Mouse (Mus musculus) olfactory bulb, adult 2 months (tissue): ENCODE results near the gene Ndufc2. TPM values are rescaled to one million over a fixed set of nuclear protein-coding genes. Genes with fewer than 3 reads are reported as not detected.

Experiments used
- H3K27ac ChIP-seq: fragments of 200-500 bp; 2 replicates; pipeline ENCODE4 v1.5.1; 2012; ENCODE audit warnings: low read depth, low read length; ENCODE audit not compliant: insufficient read depth
- H3K4me1 ChIP-seq: fragments of 200-500 bp; 2 replicates; pipeline ENCODE4 v1.6.1; 2012; ENCODE audit warnings: low read length; ENCODE audit not compliant: control insufficient read depth, insufficient read depth
- H3K4me3 ChIP-seq: fragments of 200-500 bp; 2 replicates; pipeline ENCODE4 v1.5.1; 2012; ENCODE audit warnings: mild to moderate bottlenecking, low read depth, low read length, moderate library complexity; ENCODE audit not compliant: insufficient read depth
- CTCF ChIP-seq: fragments of 200-500 bp; IDR thresholded peaks from 2 replicates; pipeline ENCODE4 v1.5.1; 2012; ENCODE audit warnings: low read depth, mild to moderate bottlenecking, low read length, moderate library complexity; ENCODE audit not compliant: insufficient read depth
- POLR2A ChIP-seq: fragments of 200-500 bp; IDR thresholded peaks from 2 replicates; pipeline ENCODE4 v1.6.1; 2012; ENCODE audit warnings: mild to moderate bottlenecking, low read depth, low read length, moderate library complexity; ENCODE audit not compliant: insufficient read depth
- WGBS: fragments of 180-500 bp; shearing (Covaris S2); methylation state at CpG from one replicate; pipeline ENCODE4 v1.1.7; 2018; 5-methylcytosine and 5-hydroxymethylcytosine counted together
- polyA plus RNA-seq: library from polyadenylated mRNA; stranded (reverse); fragments of >200 nt; gene quantifications from 2 replicates; pipeline ENCODE4 v1.2.4, GENCODE M21; 2012; ENCODE audit warnings: low replicate concordance; ENCODE audit not compliant: missing spikeins, insufficient read depth, insufficient read length

The Ndufc2 gene
- polyA plus RNA-seq: not detected in 2 replicates

GRCm38 (mm10) chr7:97399960-97400715, at the start of gene Ndufc2:
Gene Ndufc2 (plus strand): TSS chr7:97400003.
- H3K4me3 ChIP-seq: peak within 1 kb of the TSS; percentile 92
- H3K4me1 ChIP-seq: peaks cover 5% of the 10 kb centered on the region; the same call in 1 of the 2 replicates
- peak within 1 kb of the TSS; percentile 85 for H3K27ac ChIP-seq
- WGBS: under 1% methylated on average over 54 of the region's 54 CpGs
- 0 out of 2 replicates have a peak, but pooled peaks have one; percentile 15 for TF ChIP-seq CTCF
- peak; percentile 77 for TF ChIP-seq POLR2A

GRCm38 (mm10) chr7:97350891-97351290, 48.9 kb upstream of the Ndufc2 start:
- TF ChIP-seq CTCF (no peak), POLR2A (no peak)
- Histone ChIP-seq H3K27ac (no peak overlapping the region), H3K4me1 (no peaks in the 10 kb centered on the region), H3K4me3 (no peak overlapping the region)
- 81% methylated on average over 5 of the region's 5 CpGs for WGBS

GRCm38 (mm10) chr7:97351792-97352513, 47.9 kb upstream of the Ndufc2 start:
- Histone ChIP-seq H3K4me1 (no peaks in the 10 kb centered on the region), H3K27ac (no peak overlapping the region), H3K4me3 (no peak overlapping the region)
- WGBS: 69% methylated on average over 11 of the region's 11 CpGs
- TF ChIP-seq POLR2A: no peak
- no peak for TF ChIP-seq CTCF

GRCm38 (mm10) chr7:97353356-97353755, 46.4 kb upstream of the Ndufc2 start:
- TF ChIP-seq POLR2A (no peak), CTCF (no peak)
- WGBS: 95% methylated on average over 6 of the region's 6 CpGs
- Histone ChIP-seq H3K27ac (no peak overlapping the region), H3K4me1 (no peaks in the 10 kb centered on the region), H3K4me3 (no peak overlapping the region)

GRCm38 (mm10) chr7:97355068-97355841, 44.5 kb upstream of the Ndufc2 start:
- H3K4me1 ChIP-seq: no peaks in the 10 kb centered on the region
- no peak overlapping the region for H3K27ac ChIP-seq
- TF ChIP-seq CTCF (no peak), POLR2A (no peak)
- H3K4me3 ChIP-seq: no peak overlapping the region
- 59% methylated on average over 13 of the region's 13 CpGs for WGBS

- WGBS: 65% methylated on average over 5 of the region's 5 CpGs
- Histone ChIP-seq H3K4me1 (no peaks in the 10 kb centered on the region), H3K27ac (no peak overlapping the region), H3K4me3 (no peak overlapping the region)
- TF ChIP-seq CTCF (no peak), POLR2A (no peak)
Measured at GRCm38 (mm10) chr7:97356253-97356652, 43.5 kb upstream of the Ndufc2 start.

- no peak for TF ChIP-seq POLR2A
- no peak for TF ChIP-seq CTCF
- Histone ChIP-seq H3K4me1 (no peaks in the 10 kb centered on the region), H3K27ac (no peak overlapping the region), H3K4me3 (no peak overlapping the region)
- 42% methylated on average over 5 of the region's 5 CpGs for WGBS
Measured at GRCm38 (mm10) chr7:97356875-97357276, 42.9 kb upstream of the Ndufc2 start.

- Histone ChIP-seq H3K4me3 (no peak overlapping the region), H3K4me1 (no peaks in the 10 kb centered on the region), H3K27ac (no peak overlapping the region)
- 83% methylated on average over 3 of the region's 3 CpGs for WGBS
- TF ChIP-seq CTCF: no peak
- no peak for TF ChIP-seq POLR2A
Measured at GRCm38 (mm10) chr7:97357840-97358239, 42.0 kb upstream of the Ndufc2 start.
